Mouse (Mus musculus) spleen, adult 12 weeks (tissue): ENCODE measurements around the gene Mtx1.
"Not testable (repeated sequence)": the region's sequence is repeated elsewhere in the genome, so short reads cannot be mapped to it uniquely, and the experiment has no call there.

ENCODE experiments used
- DNase-seq: peaks from one replicate; pipeline ENCODE4 v3.0.0; 2022; ENCODE audit warnings: low spot score

The Mtx1 gene

DNA sequence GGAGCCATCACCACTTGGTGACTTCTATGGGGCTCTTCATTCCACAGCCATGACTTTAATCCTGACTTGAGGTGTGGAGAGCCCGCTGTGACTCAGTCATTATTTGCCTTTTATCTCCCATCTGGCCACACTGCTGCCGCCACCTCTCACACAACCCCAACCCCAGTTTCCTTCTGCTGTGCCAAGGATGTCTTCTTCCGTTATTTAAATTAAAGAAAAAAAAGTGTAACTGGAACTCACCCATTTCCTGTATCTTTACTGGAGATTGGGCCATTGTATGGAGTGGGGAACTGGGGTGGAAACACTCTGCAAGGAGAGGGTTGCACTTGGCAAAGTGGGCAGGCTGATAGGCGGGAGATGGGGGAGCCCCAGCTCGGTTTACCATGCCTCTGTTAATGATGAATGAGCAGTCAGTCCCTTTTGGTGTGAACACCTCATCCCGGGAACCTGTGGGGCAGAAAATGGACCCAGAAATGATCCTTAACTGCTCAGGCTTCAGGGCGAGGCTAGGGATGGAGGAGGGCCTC, 44.3 kb downstream of the Mtx1 start:
- no peak for DNase-seq

DNA sequence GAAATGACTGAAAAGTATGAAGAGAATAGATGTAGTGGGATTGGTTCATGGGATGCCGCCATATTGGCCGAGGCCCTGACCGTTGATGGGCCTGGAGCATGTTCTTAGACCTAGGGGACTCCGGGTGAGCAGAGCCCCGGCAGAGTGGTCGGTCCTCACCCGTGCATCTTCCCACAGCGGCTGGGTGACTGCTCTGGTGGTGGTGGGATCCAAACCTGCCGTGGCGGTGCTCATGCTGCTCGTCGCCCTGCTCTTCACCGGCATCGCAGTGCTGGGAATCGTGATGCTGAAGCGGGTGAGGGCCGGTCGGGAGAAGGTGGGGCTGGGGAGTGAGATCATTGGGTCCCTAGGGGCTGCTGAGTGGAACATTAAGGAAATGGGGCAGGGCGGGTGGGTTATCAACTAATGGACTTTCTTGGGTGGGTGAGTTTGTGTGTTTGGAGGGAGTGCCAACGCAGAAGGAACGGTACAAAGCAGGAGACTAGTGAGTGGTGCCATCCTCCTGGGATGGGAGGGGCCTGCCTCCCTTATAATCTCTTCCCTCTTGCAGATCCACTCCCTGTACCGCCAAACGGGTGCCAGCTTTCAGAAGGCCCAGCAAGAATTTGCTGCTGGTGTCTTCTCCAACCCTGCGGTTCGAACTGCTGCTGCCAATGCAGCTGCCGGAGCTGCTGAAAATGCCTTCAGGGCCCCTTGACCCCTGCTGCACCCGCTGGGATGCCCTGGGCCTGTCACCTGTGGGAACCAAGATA, 45.0 kb downstream of the Mtx1 start:
- DNase-seq = no peak

DNA sequence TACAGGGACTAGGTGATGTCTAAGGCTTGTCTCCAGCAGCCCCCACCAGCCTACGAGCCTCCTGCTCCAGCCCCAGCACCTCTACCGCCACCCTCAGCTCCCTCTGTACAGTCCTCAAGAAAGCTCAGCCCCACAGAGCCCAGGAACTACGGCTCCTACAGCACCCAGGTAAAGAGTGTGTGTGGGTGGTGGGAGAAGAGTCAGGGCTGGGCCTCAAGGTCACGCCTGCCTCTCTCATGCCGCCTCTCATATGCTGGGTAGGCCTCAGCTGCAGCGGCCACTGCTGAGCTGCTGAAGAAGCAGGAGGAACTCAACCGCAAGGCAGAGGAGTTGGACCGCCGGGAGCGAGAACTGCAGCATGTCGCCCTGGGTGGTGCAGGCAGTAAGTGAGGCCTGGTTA, 47.8 kb downstream of the Mtx1 start:
- DNase-seq = no peak

DNA sequence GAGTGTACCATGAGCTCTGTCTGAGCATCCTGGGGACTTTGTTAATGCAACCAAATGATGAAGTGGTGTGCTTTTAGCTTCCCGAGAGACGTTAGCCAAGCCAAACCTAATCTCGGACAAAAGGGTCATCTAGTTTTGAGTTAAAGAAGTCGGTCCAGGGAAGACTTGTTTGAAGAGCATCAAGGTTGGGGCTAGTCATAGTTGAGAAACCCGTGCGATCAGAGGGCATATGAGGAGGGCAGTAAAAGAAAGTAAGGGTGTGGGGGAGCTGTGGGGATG, 48.8 kb downstream of the Mtx1 start:
- no peak for DNase-seq

DNA sequence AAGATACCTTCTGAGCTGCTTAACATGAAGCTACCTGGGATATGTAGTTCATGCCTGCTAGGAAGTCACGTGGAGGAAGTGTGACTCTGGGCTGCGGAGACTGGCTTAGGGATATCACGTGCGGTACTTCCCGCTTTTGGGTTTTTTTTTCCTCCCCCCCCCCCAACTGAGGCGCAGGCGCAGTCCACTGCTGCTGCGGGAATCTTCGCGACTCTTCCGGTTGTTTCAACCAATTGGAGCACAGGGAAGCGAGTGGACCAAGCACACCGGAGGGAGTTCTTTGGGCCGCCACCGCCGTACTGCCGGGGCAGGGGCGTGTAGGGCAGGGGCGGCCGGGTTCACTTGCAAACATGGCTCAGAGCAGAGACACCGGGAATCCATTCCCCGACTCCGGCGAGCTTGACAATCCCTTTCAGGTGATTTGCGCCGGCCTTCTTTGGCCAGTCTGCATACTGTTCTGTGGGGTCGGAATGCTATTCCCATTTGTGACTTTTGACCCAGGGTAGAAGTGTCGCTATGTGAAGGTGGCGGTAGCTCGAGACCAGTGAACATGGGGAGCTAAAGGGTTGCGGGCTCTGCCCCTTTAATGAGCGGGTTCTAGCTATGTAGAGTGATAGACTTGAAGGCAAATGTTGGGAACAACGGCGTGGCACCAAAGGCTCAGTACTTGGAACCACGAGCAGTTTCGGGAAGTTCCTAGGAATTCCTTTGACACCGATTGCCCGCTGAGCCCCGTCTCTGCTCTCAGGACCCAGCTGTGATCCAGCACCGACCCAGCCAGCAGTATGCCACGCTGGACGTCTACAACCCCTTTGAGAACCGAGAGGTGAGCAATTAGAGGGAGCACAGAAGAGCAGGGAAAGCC, 49.4 kb downstream of the Mtx1 start, which contains the start of gene Scamp3:
Gene Scamp3 (plus strand): TSS at position 232 of the 865 bp plus-strand sequence.
- peak; percentile 64 for DNase-seq

DNA sequence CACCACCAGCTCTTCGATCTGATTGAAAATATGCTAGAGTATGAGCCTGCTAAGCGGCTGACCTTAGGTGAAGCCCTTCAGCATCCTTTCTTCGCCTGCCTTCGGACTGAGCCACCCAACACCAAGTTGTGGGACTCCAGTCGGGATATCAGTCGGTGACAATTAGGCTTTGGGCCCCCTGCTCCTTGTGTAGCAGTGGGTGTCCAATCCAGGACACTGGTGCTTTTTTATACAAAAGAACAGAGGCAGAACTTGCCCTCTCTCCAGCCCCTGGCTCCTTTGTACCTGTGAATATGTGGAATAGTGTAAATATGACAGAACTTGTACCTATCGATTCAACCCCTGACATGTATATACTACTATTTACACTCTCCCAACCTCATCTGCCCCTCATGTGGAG, 50.5 kb downstream of the Mtx1 start:
- no peak for DNase-seq

DNA sequence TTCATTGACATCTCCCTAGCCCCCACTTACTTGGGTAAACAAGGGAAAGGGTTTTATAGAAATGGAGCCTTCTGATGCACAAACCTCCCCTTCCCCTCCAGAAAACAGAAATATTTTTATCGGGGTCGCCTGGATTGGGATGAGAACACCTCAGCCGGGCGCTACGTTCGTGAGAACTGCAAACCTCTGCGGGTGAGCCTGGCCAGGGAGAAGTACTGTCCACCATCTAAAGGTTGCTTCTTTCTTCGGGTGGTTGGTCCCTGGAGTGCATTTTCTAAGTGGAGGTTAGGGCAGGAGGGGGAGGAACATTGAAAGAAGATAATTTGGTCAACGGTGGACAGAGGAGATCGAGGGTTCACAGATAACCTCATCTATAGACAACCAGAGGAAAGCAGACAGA, 51.3 kb downstream of the Mtx1 start:
- no peak for DNase-seq

DNA sequence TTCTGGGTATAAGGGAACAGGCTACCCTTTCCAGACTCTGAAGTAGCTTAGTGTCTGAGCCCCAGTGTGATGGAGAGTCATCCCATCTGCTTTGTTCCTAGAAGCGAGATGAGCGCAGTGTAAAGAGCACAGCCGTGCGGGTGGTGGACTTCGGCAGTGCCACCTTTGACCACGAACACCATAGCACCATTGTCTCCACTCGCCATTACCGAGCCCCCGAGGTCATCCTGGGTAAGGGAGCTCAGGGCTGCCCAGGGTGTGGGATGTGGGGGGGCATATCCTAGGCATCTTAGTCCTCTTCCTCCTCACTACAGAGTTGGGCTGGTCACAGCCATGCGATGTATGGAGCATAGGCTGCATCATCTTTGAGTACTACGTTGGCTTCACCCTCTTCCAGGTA, 52.0 kb downstream of the Mtx1 start:
- no peak for DNase-seq

DNA sequence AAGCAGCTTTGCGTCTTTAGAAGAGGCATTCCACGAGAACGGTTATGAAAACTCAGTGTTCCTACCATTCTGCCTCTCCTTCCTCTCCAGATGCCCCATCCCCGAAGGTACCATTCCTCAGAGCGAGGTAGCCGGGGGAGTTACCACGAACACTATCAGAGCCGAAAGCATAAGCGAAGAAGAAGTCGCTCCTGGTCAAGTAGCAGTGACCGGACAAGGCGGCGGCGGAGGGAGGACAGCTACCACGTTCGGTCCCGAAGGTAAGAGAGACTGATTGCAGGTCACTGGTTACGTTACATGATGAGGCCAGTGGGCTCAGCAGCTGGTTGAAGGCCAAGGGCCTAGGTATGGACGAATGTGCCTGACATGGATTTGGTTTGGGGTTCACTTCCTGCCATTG, 59.9 kb downstream of the Mtx1 start:
- no peak for DNase-seq

DNA sequence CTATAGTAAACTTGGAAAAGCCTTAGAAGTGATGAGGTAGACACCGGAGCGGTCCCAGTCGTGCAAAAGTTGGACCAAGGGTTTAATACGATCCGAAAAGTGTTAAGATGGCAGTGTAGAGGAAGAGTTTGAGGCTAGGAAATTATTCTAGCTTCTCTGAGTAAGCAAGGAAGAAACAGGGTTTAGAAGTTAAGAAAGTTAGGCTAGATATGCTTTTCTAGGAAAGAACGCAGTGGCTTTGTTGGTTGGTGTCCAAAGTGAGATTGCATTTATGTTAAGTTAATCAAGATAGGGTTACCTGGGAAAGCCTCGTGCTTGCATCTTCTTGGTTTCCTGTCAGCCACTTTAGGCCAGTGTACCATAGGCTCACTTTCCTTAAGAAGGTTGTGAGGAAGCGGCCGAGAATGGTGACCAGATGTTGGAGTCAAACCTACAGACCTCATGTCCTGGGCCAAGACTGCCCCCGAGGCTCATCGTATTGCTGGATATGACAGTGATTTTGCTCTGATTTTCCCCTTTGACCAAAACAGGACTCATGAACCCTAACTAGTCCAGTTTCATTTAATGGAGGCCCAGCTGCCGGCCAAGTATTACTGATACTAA, 61.5 kb downstream of the Mtx1 start:
- DNase-seq = no peak

DNA sequence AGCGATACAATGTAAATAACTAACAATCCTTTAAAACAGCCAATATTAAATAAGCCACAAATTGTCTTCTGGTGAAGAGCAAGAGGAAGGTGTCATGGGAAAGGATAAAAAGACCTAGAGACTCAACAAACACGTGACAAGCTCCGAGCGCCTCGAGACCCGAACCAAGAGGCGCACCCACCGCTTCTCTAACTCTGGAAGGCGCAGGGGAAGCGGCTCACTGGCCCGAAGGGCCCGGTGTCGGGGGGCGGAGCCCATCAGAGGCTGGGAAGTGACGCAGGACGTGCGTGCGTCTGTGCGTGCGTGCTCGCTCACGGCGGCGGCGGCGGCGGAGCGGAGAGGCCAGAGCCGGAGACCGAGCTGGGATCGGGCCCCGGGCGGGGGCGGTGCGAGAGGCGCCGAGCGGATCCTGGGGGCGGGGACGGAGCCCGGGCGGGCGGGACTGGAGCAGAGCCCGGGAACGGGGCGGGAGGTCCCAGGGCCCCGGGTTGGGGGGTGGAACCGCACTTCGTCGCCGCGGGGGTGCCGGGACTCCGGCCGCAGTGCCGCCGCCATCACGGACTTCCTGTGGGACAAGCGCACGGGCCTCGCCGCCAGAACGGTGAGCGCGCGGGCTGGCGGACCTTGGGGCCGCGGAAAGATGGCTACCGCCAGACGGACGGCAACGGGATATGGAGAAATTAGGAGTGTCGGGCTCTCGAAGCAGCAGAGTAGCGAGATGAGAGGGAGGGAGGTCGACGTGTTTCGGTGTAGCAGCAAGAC, 62.2 kb downstream of the Mtx1 start, which contains the start of gene Clk2:
Gene Clk2 (plus strand): TSS at position 290 of the 762 bp plus-strand sequence.
- peak; percentile 92 for DNase-seq

DNA sequence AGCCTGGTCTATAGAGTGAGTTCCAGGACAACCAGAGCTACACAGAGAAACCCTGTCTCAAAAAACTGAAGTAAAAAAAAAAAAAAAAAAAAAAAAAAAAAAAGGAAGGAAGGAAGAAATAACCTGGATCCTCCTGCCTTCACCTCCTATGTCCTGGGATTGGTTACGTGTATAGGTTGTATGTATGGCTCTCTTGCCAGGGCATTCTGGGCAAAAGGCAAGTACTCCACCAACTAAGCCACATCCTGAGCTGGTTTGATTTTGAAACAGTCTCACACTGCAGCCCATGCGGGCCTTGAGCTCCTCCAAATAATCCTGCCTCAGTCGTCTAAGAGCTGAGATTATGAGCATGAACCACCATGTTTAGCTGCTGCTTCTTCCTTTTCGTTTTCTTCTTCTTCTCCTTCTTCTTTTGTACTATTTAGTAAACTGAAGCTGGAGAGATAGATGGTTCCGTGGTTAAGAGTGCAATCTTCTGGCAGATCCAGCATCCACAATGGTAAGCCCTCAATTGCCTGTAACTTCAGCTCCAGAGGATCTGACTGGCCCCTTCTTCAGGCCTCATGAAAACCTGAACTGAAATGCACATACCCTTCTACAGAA, 63.1 kb downstream of the Mtx1 start:
- no peak for DNase-seq

DNA sequence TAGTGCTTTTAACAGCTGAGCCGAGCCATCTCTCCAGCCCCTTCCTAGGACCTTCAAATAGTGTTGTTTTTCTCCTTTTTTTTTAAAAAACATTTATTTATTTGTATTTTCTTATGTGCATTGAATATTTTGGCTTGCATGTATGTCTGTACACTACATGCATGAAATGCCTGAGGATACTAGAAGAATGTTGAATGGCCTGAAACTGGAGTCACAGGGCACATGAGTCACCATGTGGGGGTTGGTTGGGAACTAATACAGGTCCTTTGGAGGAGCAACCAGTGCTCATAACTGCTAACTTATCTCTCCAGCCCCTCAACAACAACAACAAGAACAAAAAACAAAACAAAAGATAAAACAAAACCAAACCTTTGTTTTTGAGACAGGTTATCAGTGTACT, 63.8 kb downstream of the Mtx1 start:
- no peak for DNase-seq

DNA sequence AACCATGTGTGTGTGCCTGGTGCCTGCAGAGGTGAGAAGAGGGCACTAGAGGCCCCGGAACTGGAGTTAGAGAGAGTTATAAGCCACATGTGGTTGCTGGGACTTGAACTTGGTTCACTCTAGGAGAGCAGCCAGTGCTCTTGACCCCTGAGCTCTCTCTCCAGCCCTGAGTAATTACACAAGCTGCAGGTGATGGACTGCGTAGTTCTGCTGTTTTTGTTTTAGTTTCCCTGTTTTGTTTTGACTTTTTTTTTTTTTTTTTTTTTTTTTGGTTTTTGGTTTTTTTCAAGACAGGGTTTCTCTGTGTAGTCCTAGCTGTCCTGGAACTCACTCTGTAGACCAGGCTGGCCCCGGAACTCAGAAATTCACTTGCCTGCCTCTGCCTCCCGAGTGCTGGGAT, 65.1 kb downstream of the Mtx1 start:
- DNase-seq = no peak

DNA sequence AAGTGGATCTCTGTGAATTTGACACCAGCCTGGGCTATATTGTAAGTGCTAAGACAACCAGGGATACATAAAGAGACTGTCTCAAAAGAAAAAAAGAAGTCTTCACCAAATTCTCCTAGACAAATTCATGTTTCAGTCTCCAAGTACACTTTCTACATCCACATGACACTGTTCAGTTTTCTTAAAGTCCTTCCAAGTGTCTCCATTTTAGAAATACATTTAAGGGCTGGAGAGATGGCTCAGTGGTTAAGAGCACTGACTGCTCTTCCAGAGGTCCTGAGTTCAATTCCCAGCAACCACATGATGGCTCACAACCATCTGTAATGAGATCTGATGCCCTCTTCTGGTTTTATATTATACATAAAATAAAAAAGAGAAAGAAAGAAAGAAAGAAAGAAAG, 65.7 kb downstream of the Mtx1 start:
- DNase-seq = not testable (repeated sequence)

DNA sequence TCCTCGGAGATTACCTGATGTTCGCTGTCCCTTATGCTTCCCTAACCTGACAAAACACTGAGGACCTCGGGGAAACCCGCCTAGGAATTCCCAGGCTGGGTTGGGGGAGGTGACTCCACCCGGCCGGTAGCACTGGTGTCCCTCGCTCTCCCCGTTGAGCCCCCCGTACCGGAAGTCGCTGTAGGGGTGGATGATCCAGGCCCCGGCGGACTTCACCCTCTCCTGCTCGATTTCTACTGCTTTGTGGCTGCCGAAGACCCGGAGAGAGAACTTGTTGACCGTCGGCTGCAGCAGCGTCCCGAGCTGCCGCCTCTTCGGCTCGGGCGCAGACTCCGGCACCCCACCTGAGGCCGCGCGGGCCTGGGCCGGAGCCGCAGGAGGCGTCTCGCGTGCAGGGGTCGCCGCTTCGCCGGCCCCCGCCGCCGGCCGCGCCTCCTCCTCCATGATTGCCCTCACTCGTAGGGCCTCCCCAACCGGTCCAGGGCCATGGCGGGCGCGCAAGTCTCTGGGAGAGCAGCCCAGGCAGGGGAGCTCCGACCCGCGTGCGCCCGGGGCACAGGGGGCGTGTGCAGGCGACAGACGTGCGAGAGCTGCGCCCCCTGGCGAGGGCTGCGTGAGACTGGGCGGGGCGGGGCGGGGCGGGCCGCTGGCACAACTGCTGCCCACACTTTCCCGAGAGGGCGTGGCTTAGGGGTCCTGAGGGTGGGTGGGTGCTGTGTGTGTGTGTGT, 67.1 kb downstream of the Mtx1 start, which contains the start of gene Hcn3:
Gene Hcn3 (minus strand): TSS at position 581 of the 729 bp plus-strand sequence.
- DNase-seq = peak; percentile 54

DNA sequence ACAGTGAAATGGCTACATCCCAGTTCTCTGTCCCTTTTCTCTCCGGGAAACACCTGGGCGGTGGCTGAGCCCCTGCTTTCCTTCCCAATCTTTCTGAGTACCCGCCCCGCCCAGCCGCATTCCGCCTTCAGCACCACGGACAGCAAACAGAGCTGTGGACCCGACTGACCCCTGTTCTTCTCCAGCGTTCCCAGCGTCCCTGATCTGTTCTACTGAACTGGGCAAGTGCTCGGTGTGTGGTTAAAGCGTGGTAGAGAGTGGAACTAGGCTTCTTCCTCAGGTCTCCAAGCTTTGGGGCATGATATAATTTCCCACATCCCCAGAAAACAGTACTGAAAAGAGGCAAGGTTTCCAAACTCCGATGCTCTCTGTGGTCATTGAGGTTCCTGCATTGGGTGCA, 67.7 kb downstream of the Mtx1 start:
- no peak for DNase-seq
